Mouse (Mus musculus) myocyte (in vitro differentiated cells): Measurements from ENCODE around the gene Ncoa1. TPM values are rescaled to one million over a fixed set of nuclear protein-coding genes. Genes with fewer than 3 reads are reported as not detected.

ENCODE experiments used
- H3K27me3 ChIP-seq: one replicate; pipeline ENCODE4 v1.6.1; 2011; ENCODE audit not compliant: control insufficient read depth, insufficient read depth, insufficient read length
- H3K36me3 ChIP-seq: one replicate; pipeline ENCODE4 v1.6.1; 2011; ENCODE audit not compliant: control insufficient read depth, insufficient read depth
- H3K4me2 ChIP-seq: one replicate; pipeline ENCODE4 v1.6.1; 2011; ENCODE audit warnings: low read depth, control low read depth
- H3K4me3 ChIP-seq: one replicate; pipeline ENCODE4 v1.5.1; 2011; ENCODE audit warnings: mild to moderate bottlenecking, control low read depth, moderate library complexity
- H3K79me2 ChIP-seq: one replicate; pipeline ENCODE4 v1.6.1; 2011; ENCODE audit not compliant: control insufficient read depth, insufficient read depth
- H3ac ChIP-seq: one replicate; pipeline ENCODE4 v1.6.1; 2011; ENCODE audit not compliant: control insufficient read depth, insufficient read length
- CEBPB ChIP-seq: IDR thresholded peaks from 2 replicates; pipeline ENCODE4 v1.6.1; 2011; ENCODE audit warnings: mild to moderate bottlenecking, moderate library complexity; ENCODE audit not compliant: poor library complexity, insufficient read depth, severe bottlenecking
- E2F4 ChIP-seq: IDR thresholded peaks from one replicate; pipeline ENCODE4 v1.6.1; 2011; ENCODE audit warnings: mild to moderate bottlenecking, control low read depth, moderate library complexity; ENCODE audit not compliant: insufficient read depth
- MAX ChIP-seq: IDR thresholded peaks from one replicate; pipeline ENCODE4 v1.6.1; 2011; ENCODE audit warnings: low read depth, mild to moderate bottlenecking, control low read depth
- MYOD1 ChIP-seq, 3 experiments: IDR thresholded peaks; one replicate each; pipeline ENCODE4 v1.6.1; 2011; ENCODE audit warnings: control low read depth in 2 of 3, low read depth in 2 of 3, mild to moderate bottlenecking in 2 of 3, moderate library complexity in 1 of 3; ENCODE audit not compliant: insufficient read length in 2 of 3, control insufficient read depth in 1 of 3
- MYOG ChIP-seq, 3 experiments: IDR thresholded peaks; one replicate each; pipeline ENCODE4 v1.6.1; 2011; ENCODE audit warnings: control low read depth in 2 of 3, low read depth in 2 of 3, mild to moderate bottlenecking in 2 of 3; ENCODE audit not compliant: insufficient read length in 2 of 3, control insufficient read depth in 1 of 3, insufficient read depth in 1 of 3
- POLR2A ChIP-seq: IDR thresholded peaks from one replicate; pipeline ENCODE4 v1.6.1; 2011; ENCODE audit warnings: low read depth, mild to moderate bottlenecking, control low read depth, moderate library complexity; ENCODE audit not compliant: insufficient read length
- POLR2AphosphoS2 ChIP-seq: IDR thresholded peaks from one replicate; pipeline ENCODE4 v1.6.1; 2011; ENCODE audit warnings: low read depth, control low read depth; ENCODE audit not compliant: insufficient read length
- REST ChIP-seq: IDR thresholded peaks from one replicate; pipeline ENCODE4 v1.6.1; 2011; ENCODE audit warnings: mild to moderate bottlenecking, control low read depth, moderate library complexity; ENCODE audit not compliant: insufficient read depth, insufficient read length
- SRF ChIP-seq: IDR thresholded peaks from one replicate; pipeline ENCODE4 v1.6.1; 2011; ENCODE audit warnings: low read depth; ENCODE audit not compliant: control insufficient read depth, insufficient read length
- TCF12 ChIP-seq: IDR thresholded peaks from one replicate; pipeline ENCODE4 v1.6.1; 2011; ENCODE audit warnings: mild to moderate bottlenecking, control low read depth; ENCODE audit not compliant: poor library complexity, insufficient read depth, severe bottlenecking
- TCF3 ChIP-seq: IDR thresholded peaks from one replicate; pipeline ENCODE4 v1.6.1; 2011; ENCODE audit warnings: low read depth, control low read depth; ENCODE audit not compliant: insufficient read length
- USF1 ChIP-seq: IDR thresholded peaks from one replicate; pipeline ENCODE4 v1.6.1; 2011; ENCODE audit warnings: low read depth, mild to moderate bottlenecking, control low read depth, moderate library complexity
- polyA plus RNA-seq: library from polyadenylated mRNA; unstranded; fragments of >200 nt; fragmentation: generic; extraction: Trizol; gene quantifications from one replicate; pipeline ENCODE4 v1.2.1, GENCODE M21; 2012; ENCODE audit warnings: missing spikeins

The Ncoa1 gene
- polyA plus RNA-seq, 1 experiment, result 7.1 TPM

DNA sequence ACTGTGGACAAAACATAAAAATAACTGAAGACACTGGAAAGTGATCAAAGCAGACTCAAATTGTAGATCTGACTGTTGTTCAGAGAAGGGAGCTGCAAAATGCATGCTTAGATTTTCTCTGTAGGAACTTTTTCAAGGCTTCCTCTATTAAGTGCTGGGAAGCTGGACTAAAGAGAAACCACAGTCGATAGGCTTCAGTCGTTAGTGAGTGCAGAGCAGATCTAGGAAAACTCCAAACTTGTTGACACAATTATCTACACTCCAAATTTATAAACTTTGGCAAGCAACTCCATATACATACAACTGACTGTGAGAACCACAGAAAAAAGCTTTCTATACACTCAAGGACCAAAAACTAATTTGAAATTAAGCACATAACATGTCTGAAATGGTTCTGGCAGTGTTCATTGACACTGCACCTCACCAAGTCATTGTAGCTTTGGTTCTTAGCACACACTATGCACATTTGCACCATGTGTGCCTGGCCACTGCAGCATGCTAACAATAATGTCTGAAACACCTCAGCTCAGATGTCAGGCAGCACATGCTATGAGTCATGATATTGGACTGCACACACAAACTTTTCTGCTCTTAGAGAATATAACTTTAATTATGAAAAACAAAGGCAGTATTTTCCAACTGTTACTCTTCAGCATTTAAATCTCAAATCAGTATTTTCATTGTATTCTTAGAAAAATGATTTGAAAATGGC lies 121.8 kb downstream of the Ncoa1 start:
- Histone ChIP-seq H3K4me3 (no peak overlapping the region), H3K36me3 (no peaks in the 10 kb centered on the region), H3K4me2 (no peak overlapping the region), H3ac (no peak overlapping the region), H3K79me2 (no peaks in the 10 kb centered on the region), H3K27me3 (no peaks in the 10 kb centered on the region)
- TF ChIP-seq USF1 (no peak), POLR2A (no peak), SRF (no peak), MAX (no peak), TCF3 (no peak), MYOD1 (IDR thresholded peaks at IDR 0.05; ENCODE audit: control insufficient read depth in 1 of 3, insufficient read length in 2 of 3, low read depth in 2 of 3) (no peak), E2F4 (no peak), MYOG (IDR thresholded peaks at IDR 0.05; ENCODE audit: control insufficient read depth in 1 of 3, insufficient read depth in 1 of 3, insufficient read length in 2 of 3, low read depth in 2 of 3) (no peak), REST (no peak), CEBPB (no peak), TCF12 (no peak), POLR2AphosphoS2 (no peak)

DNA sequence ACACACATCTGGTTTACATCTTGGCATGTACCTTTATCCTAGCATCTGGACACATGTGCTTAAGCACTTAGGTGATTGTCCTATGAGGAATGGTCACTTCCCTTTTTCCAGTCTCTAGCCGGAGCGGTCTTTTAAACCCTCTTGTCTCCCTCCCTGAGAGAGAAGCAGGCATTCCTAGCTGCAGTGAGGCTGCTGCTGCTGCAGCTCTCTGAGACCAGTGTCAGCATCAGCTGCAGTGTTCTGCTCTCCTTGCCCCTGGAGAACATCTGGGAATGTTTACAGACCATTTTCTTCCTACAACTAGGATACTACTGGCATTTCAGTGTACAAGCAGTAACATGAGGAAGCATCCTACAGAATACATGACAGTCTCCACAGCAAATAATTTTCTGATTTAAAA lies 133.8 kb downstream of the Ncoa1 start:
- Histone ChIP-seq H3K27me3 (no peaks in the 10 kb centered on the region), H3K4me3 (no peak overlapping the region), H3K4me2 (no peak overlapping the region), H3ac (no peak overlapping the region), H3K79me2 (no peaks in the 10 kb centered on the region), H3K36me3 (no peaks in the 10 kb centered on the region)
- TF ChIP-seq CEBPB (no peak), USF1 (no peak), TCF3 (no peak), POLR2AphosphoS2 (no peak), REST (no peak), MAX (no peak), E2F4 (no peak), MYOD1 (IDR thresholded peaks at IDR 0.05; ENCODE audit: control insufficient read depth in 1 of 3, insufficient read length in 2 of 3, low read depth in 2 of 3) (no peak), SRF (no peak), POLR2A (no peak), TCF12 (no peak), MYOG (IDR thresholded peaks at IDR 0.05; ENCODE audit: control insufficient read depth in 1 of 3, insufficient read depth in 1 of 3, insufficient read length in 2 of 3, low read depth in 2 of 3) (no peak)

DNA sequence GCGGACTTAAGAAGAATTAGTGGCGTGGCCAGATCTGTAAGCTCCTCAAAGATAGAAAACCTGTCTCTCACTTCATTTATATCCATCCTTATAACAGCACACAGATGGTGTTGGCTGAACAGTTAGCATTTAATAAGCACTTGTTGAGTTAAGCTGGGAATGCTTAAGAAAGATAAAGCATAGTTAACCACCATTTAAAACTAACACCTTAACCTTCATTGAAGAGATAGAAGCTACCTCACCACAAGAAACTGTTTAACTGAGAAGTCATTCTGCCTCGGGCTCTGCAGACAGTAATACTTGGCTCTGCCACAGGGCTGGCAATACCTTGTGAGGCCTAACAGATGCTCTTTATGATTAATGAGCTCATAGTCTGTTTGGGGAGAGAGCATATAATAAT lies 134.9 kb downstream of the Ncoa1 start:
- H3K36me3 ChIP-seq, result no peaks in the 10 kb centered on the region
- H3ac ChIP-seq, result no peak overlapping the region
- no peak overlapping the region for H3K4me3 ChIP-seq
- no peaks in the 10 kb centered on the region for H3K79me2 ChIP-seq
- no peaks in the 10 kb centered on the region for H3K27me3 ChIP-seq
- no peak overlapping the region for H3K4me2 ChIP-seq
- TF ChIP-seq CEBPB (no peak), POLR2A (no peak), SRF (no peak), POLR2AphosphoS2 (no peak), E2F4 (no peak), MYOG (IDR thresholded peaks at IDR 0.05; ENCODE audit: control insufficient read depth in 1 of 3, insufficient read depth in 1 of 3, insufficient read length in 2 of 3, low read depth in 2 of 3) (no peak), MYOD1 (IDR thresholded peaks at IDR 0.05; ENCODE audit: control insufficient read depth in 1 of 3, insufficient read length in 2 of 3, low read depth in 2 of 3) (no peak), REST (no peak), MAX (no peak)

- Histone ChIP-seq H3ac (no peak overlapping the region), H3K27me3 (no peaks in the 10 kb centered on the region), H3K79me2 (no peaks in the 10 kb centered on the region), H3K36me3 (no peaks in the 10 kb centered on the region), H3K4me3 (no peak overlapping the region), H3K4me2 (no peak overlapping the region)
- TF ChIP-seq TCF3, result no peak
These were observed 136.6 kb downstream of the Ncoa1 start for GRCm38 (mm10) chr12:4340325-4340924.

DNA sequence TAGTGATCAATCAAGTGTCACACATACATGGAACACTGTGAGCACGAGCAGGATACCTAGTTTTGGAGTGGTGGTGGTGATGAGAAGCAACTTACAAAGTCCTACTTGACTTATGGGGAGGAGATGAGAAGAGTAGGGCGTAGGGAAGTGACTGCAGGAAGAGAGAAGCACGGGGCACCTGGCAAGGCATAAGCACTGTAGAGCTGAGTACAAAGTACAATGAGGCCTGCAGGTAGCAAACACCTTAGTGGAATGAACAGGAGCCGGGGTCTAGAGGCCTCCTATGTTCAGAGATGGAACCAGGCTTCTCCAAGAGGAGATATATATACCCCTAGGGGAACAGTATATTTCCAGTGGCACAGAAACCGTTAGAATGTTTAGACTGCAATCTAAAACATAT lies 153.4 kb downstream of the Ncoa1 start:
- no peak overlapping the region for H3K4me2 ChIP-seq
- TF ChIP-seq REST (no peak), MYOD1 (IDR thresholded peaks at IDR 0.05; ENCODE audit: control insufficient read depth in 1 of 3, insufficient read length in 2 of 3, low read depth in 2 of 3) (no peak), MAX (no peak), USF1 (no peak), TCF3 (no peak)
- H3K36me3 ChIP-seq, result peaks cover 7% of the 10 kb centered on the region
- no peaks in the 10 kb centered on the region for H3K79me2 ChIP-seq
- H3K27me3 ChIP-seq, result no peaks in the 10 kb centered on the region
- H3ac ChIP-seq, result no peak overlapping the region
- H3K4me3 ChIP-seq, result no peak overlapping the region
